Mouse (Mus musculus): Measurements from ENCODE around the gene Ap2s1.

- TF ChIP-seq POLR2A (IDR thresholded peaks at IDR 0.05; ENCODE audit: low read depth, low read length) (no peak), CTCF (IDR thresholded peaks at IDR 0.05; ENCODE audit: borderline replicate concordance, insufficient read depth, low read length) (no peak)
Observed at GRCm38 (mm10) chr7:16710604-16711003, 27.6 kb upstream of the Ap2s1 start.

Measured in embryonic fibroblast, embryonic 13.5 days (primary cell).